Mouse (Mus musculus): ENCODE data around the gene Fau. TPM values are rescaled to one million over a fixed set of nuclear protein-coding genes. Genes with fewer than 3 reads are reported as not detected.
"Not testable (repeated sequence)": the region's sequence is repeated elsewhere in the genome, so short reads cannot be mapped to it uniquely, and the experiment has no call there.

Fau gene
- polyA plus RNA-seq, 1 experiment from 2014 or later = 835 TPM

GRCm38 (mm10) chr19:6030520-6031280 lies 26.9 kb upstream of the Fau start:
- Histone ChIP-seq H3K9me3 (replicated peaks) (no peaks in the 10 kb centered on the region), H3K27me3 (ENCODE audit: low read depth, poor library complexity, severe bottlenecking) (no peaks in the 10 kb centered on the region), H3K4me3 (no peak overlapping the region), H3K36me3 (no peaks in the 10 kb centered on the region), H3K27ac (replicated peaks) (no peak overlapping the region), H3K4me1 (no peaks in the 10 kb centered on the region)
- WGBS = 75% methylated on average over 14 of the region's 14 CpGs
- DNase-seq (ENCODE audit: low spot score) = no peak

GRCm38 (mm10) chr19:6035966-6036585 lies 21.6 kb upstream of the Fau start:
- WGBS = 78% methylated on average over 9 of the region's 9 CpGs
- H3K36me3 ChIP-seq = no peaks in the 10 kb centered on the region
- no peak overlapping the region for H3K4me3 ChIP-seq
- H3K27ac ChIP-seq (replicated peaks) = no peak overlapping the region
- H3K4me1 ChIP-seq = no peaks in the 10 kb centered on the region
- H3K27me3 ChIP-seq (ENCODE audit: low read depth, poor library complexity, severe bottlenecking) = no peaks in the 10 kb centered on the region
- no peaks in the 10 kb centered on the region for H3K9me3 ChIP-seq (replicated peaks)
- DNase-seq (ENCODE audit: low spot score) = no peak

GRCm38 (mm10) chr19:6037695-6038094 lies 19.9 kb upstream of the Fau start:
- H3K36me3 ChIP-seq = no peaks in the 10 kb centered on the region
- no peak for DNase-seq (ENCODE audit: low spot score)
- no peaks in the 10 kb centered on the region for H3K9me3 ChIP-seq (replicated peaks)
- no peaks in the 10 kb centered on the region for H3K27me3 ChIP-seq (ENCODE audit: low read depth, poor library complexity, severe bottlenecking)
- no peak overlapping the region for H3K27ac ChIP-seq (replicated peaks)
- no peak overlapping the region for H3K4me3 ChIP-seq
- H3K4me1 ChIP-seq = peaks cover 9% of the 10 kb centered on the region; the same call in 1 of the 2 replicates

- WGBS = 87% methylated on average over 7 of the region's 7 CpGs
- H3K4me3 ChIP-seq = no peak overlapping the region
- H3K9me3 ChIP-seq (replicated peaks) = no peaks in the 10 kb centered on the region
- H3K36me3 ChIP-seq = no peaks in the 10 kb centered on the region
- no peaks in the 10 kb centered on the region for H3K27me3 ChIP-seq (ENCODE audit: low read depth, poor library complexity, severe bottlenecking)
- no peak overlapping the region for H3K27ac ChIP-seq (replicated peaks)
- peaks cover 9% of the 10 kb centered on the region; the same call in 1 of the 2 replicates for H3K4me1 ChIP-seq
- no peak for DNase-seq (ENCODE audit: low spot score)
These were observed 19.3 kb upstream of the Fau start for GRCm38 (mm10) chr19:6038326-6038725.

DNA sequence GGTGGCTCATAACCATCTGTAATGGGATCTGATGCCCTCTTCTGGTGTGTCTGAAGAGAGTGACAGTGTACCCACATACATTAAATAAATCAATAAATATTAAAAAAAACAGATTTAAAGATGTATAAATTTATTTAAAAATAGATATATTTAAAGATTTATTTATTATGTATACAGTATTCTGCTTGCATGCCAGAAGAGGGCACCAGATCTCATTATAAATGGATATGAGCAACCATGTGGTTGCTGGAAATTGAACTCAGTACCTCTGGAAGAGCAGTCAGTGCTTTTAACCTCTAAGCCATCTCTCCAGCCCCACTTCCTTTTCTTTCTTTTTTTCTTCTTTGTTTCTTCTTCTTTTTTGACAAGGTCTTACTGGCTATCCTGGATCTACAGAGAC lies 17.6 kb upstream of the Fau start:
- peaks cover 5% of the 10 kb centered on the region for H3K36me3 ChIP-seq
- no peak overlapping the region for H3K4me3 ChIP-seq
- H3K27me3 ChIP-seq (ENCODE audit: low read depth, poor library complexity, severe bottlenecking) = no peaks in the 10 kb centered on the region
- no peaks in the 10 kb centered on the region for H3K9me3 ChIP-seq (replicated peaks)
- H3K4me1 ChIP-seq = peaks cover 11% of the 10 kb centered on the region
- DNase-seq (ENCODE audit: low spot score) = no peak
- H3K27ac ChIP-seq (replicated peaks) = no peak overlapping the region

- Histone ChIP-seq H3K27ac (replicated peaks) (peak overlapping the region; percentile 28; the same call in 1 of the 2 replicates), H3K36me3 (peaks cover 5% of the 10 kb centered on the region), H3K27me3 (ENCODE audit: low read depth, poor library complexity, severe bottlenecking) (no peaks in the 10 kb centered on the region), H3K4me3 (no peak overlapping the region), H3K4me1 (peaks cover 21% of the 10 kb centered on the region), H3K9me3 (replicated peaks) (no peaks in the 10 kb centered on the region)
- DNase-seq (ENCODE audit: low spot score) = no peak
- WGBS = 81% methylated on average over 9 of the region's 9 CpGs
These were observed 15.4 kb upstream of the Fau start for GRCm38 (mm10) chr19:6042293-6042692.

GRCm38 (mm10) chr19:6044102-6044501 lies 13.5 kb upstream of the Fau start:
- not testable (repeated sequence) for H3K27me3 ChIP-seq (ENCODE audit: low read depth, poor library complexity, severe bottlenecking); H3K4me3 ChIP-seq; H3K9me3 ChIP-seq (replicated peaks); H3K27ac ChIP-seq (replicated peaks); DNase-seq (ENCODE audit: low spot score)
- WGBS = 73% methylated on average over 4 of the region's 4 CpGs
- peaks cover 19% of the 10 kb centered on the region for H3K36me3 ChIP-seq
- H3K4me1 ChIP-seq = peaks cover 33% of the 10 kb centered on the region

GRCm38 (mm10) chr19:6045366-6046293 lies 12.0 kb upstream of the Fau start:
- H3K36me3 ChIP-seq = peaks cover 34% of the 10 kb centered on the region
- peak overlapping the region; percentile 99 for H3K27ac ChIP-seq (replicated peaks)
- peak overlapping the region; percentile 97 for H3K4me3 ChIP-seq
- 25% methylated on average over 20 of the region's 20 CpGs for WGBS
- no peaks in the 10 kb centered on the region for H3K27me3 ChIP-seq (ENCODE audit: low read depth, poor library complexity, severe bottlenecking)
- no peak for DNase-seq (ENCODE audit: low spot score)
- no peaks in the 10 kb centered on the region for H3K9me3 ChIP-seq (replicated peaks)
- peaks cover 33% of the 10 kb centered on the region for H3K4me1 ChIP-seq

GRCm38 (mm10) chr19:6046294-6047153 lies 11.1 kb upstream of the Fau start, which contains the start of gene Syvn1:
Syvn1 (plus strand) TSS chr19:6046576.
- peaks cover 31% of the 10 kb centered on the region for H3K4me1 ChIP-seq
- peak within 1 kb of the TSS; percentile 99 for H3K27ac ChIP-seq (replicated peaks)
- peak within 1 kb of the TSS; percentile 97 for H3K4me3 ChIP-seq
- peak; percentile 92 for DNase-seq (ENCODE audit: low spot score)
- H3K27me3 ChIP-seq (ENCODE audit: low read depth, poor library complexity, severe bottlenecking) = no peaks in the 10 kb centered on the region
- no peaks in the 10 kb centered on the region for H3K9me3 ChIP-seq (replicated peaks)
- WGBS = under 1% methylated on average over 65 of the region's 65 CpGs
- peaks cover 43% of the 10 kb centered on the region for H3K36me3 ChIP-seq

DNA sequence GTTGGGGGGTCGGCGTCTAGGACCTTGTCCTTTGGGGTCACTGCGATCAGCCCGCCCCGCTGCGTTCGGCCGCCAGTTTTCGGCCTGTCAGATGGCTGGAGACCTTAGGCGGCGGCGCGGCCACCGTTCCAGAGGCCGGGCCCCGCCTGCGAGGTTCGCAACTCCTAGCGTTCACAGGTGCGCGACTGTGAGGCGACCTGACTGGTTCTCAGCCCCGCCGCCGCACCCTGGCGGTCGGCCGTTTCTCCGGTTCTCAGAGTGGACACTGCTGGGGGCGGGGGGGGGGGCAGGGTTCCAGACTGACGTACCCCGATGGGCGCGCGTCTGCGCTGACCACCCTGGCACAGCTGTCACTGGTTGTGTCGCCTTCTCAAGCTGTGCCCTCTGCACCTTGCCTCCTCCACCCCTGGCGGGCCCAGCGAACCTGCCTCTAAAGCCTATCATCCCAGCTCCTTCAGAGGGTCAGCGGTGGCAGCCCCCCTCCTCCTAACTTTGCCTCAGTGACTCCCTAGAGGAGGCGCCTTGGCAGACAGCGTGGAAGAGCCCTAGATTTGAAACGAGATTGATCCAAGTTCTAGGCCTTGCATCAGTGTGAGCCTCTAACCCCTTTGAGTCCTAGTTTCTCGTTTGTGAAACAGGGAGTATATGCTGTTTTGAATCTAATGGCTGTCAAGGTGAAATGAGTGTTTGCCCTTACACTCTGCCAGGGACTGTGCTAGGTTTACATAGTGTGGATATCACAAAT lies 10.3 kb upstream of the Fau start:
- Histone ChIP-seq H3K4me1 (peaks cover 24% of the 10 kb centered on the region), H3K9me3 (replicated peaks) (no peaks in the 10 kb centered on the region), H3K27ac (replicated peaks) (peak overlapping the region; percentile 99), H3K36me3 (peaks cover 51% of the 10 kb centered on the region), H3K27me3 (ENCODE audit: low read depth, poor library complexity, severe bottlenecking) (no peaks in the 10 kb centered on the region), H3K4me3 (peak overlapping the region; percentile 97)
- WGBS = 3% methylated on average over 44 of the region's 44 CpGs
- DNase-seq (ENCODE audit: low spot score) = no peak

DNA sequence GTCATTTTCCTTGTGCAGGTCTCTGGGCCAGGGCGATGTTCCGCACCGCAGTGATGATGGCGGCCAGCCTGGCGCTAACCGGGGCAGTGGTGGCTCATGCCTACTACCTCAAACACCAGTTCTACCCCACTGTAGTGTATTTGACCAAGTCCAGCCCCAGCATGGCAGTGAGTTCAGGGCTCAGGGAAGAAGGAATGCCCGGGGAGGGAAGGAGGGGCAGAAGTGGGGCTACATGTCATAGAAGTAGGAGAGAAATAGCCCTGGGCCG lies 9.8 kb upstream of the Fau start:
- 89% methylated on average over 8 of the region's 8 CpGs for WGBS
- no peak for DNase-seq (ENCODE audit: low spot score)
- H3K9me3 ChIP-seq (replicated peaks) = no peaks in the 10 kb centered on the region
- peaks cover 23% of the 10 kb centered on the region for H3K4me1 ChIP-seq
- no peak overlapping the region for H3K27ac ChIP-seq (replicated peaks)
- H3K27me3 ChIP-seq (ENCODE audit: low read depth, poor library complexity, severe bottlenecking) = no peaks in the 10 kb centered on the region
- H3K4me3 ChIP-seq = peak overlapping the region; percentile 97
- H3K36me3 ChIP-seq = peaks cover 56% of the 10 kb centered on the region
